Mouse (Mus musculus) ES-E14 (cell line): ENCODE measurements around the gene Gm29609. TPM values are rescaled to one million over a fixed set of nuclear protein-coding genes. Genes with fewer than 3 reads are reported as not detected.

Source experiments
- DNase-seq: peaks from one replicate; pipeline ENCODE4 v3.0.0-alpha.2; 2013; ENCODE audit warnings: low read depth, low spot score
- H3K27ac ChIP-seq: 2 replicates; pipeline ENCODE4 v1.5.1; 2012; ENCODE audit warnings: low read depth, mild to moderate bottlenecking, low read length, moderate library complexity, mixed read lengths; ENCODE audit not compliant: poor library complexity, insufficient read depth, severe bottlenecking
- H3K36me3 ChIP-seq: 2 replicates; pipeline ENCODE4 v1.6.1; 2012; ENCODE audit warnings: mild to moderate bottlenecking, low read length, moderate library complexity, mixed read lengths; ENCODE audit not compliant: control insufficient read depth, poor library complexity, insufficient read depth, severe bottlenecking
- H3K4me1 ChIP-seq, 2 experiments: fragments of 150-350 bp in 1 of 2; sonication (generic) in 1 of 2; 2 replicates each; pipeline ENCODE4 v1.6.1; 2012; ENCODE audit warnings: low read length in 2 of 2, mild to moderate bottlenecking in 1 of 2, mixed read lengths in 1 of 2; ENCODE audit not compliant: control insufficient read depth in 2 of 2, insufficient read depth in 2 of 2, poor library complexity in 1 of 2
- H3K4me3 ChIP-seq, 2 experiments: fragments of 150-350 bp in 1 of 2; sonication (generic) in 1 of 2; 2 replicates each; pipeline ENCODE4 v1.5.1; 2012; ENCODE audit warnings: low read length in 2 of 2, low read depth in 1 of 2, mild to moderate bottlenecking in 1 of 2, mixed read lengths in 1 of 2; ENCODE audit not compliant: insufficient read depth in 1 of 2, poor library complexity in 1 of 2, severe bottlenecking in 1 of 2
- H3K9ac ChIP-seq: 2 replicates; pipeline ENCODE4 v1.6.1; 2012; ENCODE audit warnings: low read depth, mild to moderate bottlenecking, low read length, mixed read lengths; ENCODE audit not compliant: poor library complexity, insufficient read depth, severe bottlenecking
- H3K9me3 ChIP-seq: fragments of 150-350 bp; sonication (generic); 2 replicates; pipeline ENCODE4 v1.6.1; 2012; ENCODE audit warnings: low read depth, mild to moderate bottlenecking, low read length; ENCODE audit not compliant: control insufficient read depth, insufficient read depth
- CHD2 ChIP-seq: IDR thresholded peaks from 2 replicates; pipeline ENCODE4 v1.6.1; 2014; ENCODE audit warnings: mild to moderate bottlenecking, low read depth, low read length, inconsistent platforms
- HCFC1 ChIP-seq: IDR thresholded peaks from 2 replicates; pipeline ENCODE4 v1.6.1; 2012; ENCODE audit warnings: low read length, inconsistent platforms, borderline replicate concordance; ENCODE audit not compliant: insufficient read depth
- MAFK ChIP-seq: IDR thresholded peaks from 2 replicates; pipeline ENCODE4 v1.6.1; 2014; ENCODE audit warnings: mild to moderate bottlenecking, low read depth, low read length, inconsistent platforms; ENCODE audit not compliant: insufficient read depth
- ZC3H11A ChIP-seq: IDR thresholded peaks from 2 replicates; pipeline ENCODE4 v1.6.1; 2012; ENCODE audit warnings: low read depth, mild to moderate bottlenecking, inconsistent platforms, low read length, borderline replicate concordance
- ZNF384 ChIP-seq: IDR thresholded peaks from 2 replicates; pipeline ENCODE4 v1.6.1; 2012; ENCODE audit warnings: low read depth, low read length, inconsistent platforms
- in situ Hi-C, 2 experiments: fragments of 600-800 bp; cut with MboI; formaldehyde crosslinking; loops; one replicate each; pipeline ENCODE4 v1.15.1; 2025; ENCODE audit warnings: low sequenced_read_pairs in 2 of 2, inconsistent platforms in 1 of 2; ENCODE audit not compliant: unreplicated experiment in 2 of 2
- total RNA-seq: library from RNA; depleted of rRNA; stranded (reverse); fragments of 300-350 nt; gene quantifications from 2 replicates; pipeline ENCODE4 v1.2.3, GENCODE M21; 2012

Gm29609 gene
- total RNA-seq, 1 experiment, result 3.1 TPM

- peak within 1 kb of the TSS; percentile 96 for H3K9ac ChIP-seq
- H3K4me1 ChIP-seq, result peaks cover 0 to 3% of the 10 kb centered on the region in 2 experiments; a peak in 1 of 4 replicates
- TF ChIP-seq CHD2 (peak; percentile 95), ZC3H11A (no peak), HCFC1 (peak; percentile 47; the same call in 1 of the 2 replicates), MAFK (no peak)
- in situ Hi-C loops, result no loop called here
- peak within 1 kb of the TSS; percentile 91 to 96 for H3K4me3 ChIP-seq
- DNase-seq, result peak; percentile 88
- H3K36me3 ChIP-seq, result no peaks in the 10 kb centered on the region
- peak within 1 kb of the TSS; percentile 67 for H3K27ac ChIP-seq
- H3K9me3 ChIP-seq, result no peaks in the 10 kb centered on the region
These were observed 41.0 kb upstream of the Gm29609 start, which contains the start of gene Ppm1g for GRCm38 (mm10) chr5:31220448-31221303. TSS of gene Ppm1g (minus strand) at chr5:31220687.

- no peak for DNase-seq
These were observed 40.3 kb upstream of the Gm29609 start for GRCm38 (mm10) chr5:31219911-31220447.

GRCm38 (mm10) chr5:31219474-31219873 is 39.8 kb upstream of the Gm29609 start:
- no peaks in the 10 kb centered on the region for H3K9me3 ChIP-seq
- peak overlapping the region; percentile 94 for H3K9ac ChIP-seq
- H3K27ac ChIP-seq, result no peak overlapping the region; the same call in 1 of the 2 replicates
- in situ Hi-C loops, result no loop called here
- no peak for DNase-seq
- no peak for TF ChIP-seq MAFK
- no peak for TF ChIP-seq HCFC1
- no peak for TF ChIP-seq CHD2
- peak overlapping the region; percentile 91 to 96 for H3K4me3 ChIP-seq
- H3K4me1 ChIP-seq, result peaks cover 0 to 3% of the 10 kb centered on the region in 2 experiments; a peak in 1 of 4 replicates
- H3K36me3 ChIP-seq, result no peaks in the 10 kb centered on the region

More at GRCm38 (mm10) chr5:31219911-31220447, 40.3 kb upstream of the Gm29609 start:
- in situ Hi-C loops, result no loop called here
- Histone ChIP-seq H3K36me3 (no peaks in the 10 kb centered on the region), H3K9me3 (no peaks in the 10 kb centered on the region), H3K9ac (peak overlapping the region; percentile 94), H3K4me3 (peak overlapping the region; percentile 91 to 96), H3K4me1 (peaks cover 0 to 3% of the 10 kb centered on the region in 2 experiments; a peak in 1 of 4 replicates), H3K27ac (peak overlapping the region; percentile 67)
- no peak for TF ChIP-seq ZC3H11A

GRCm38 (mm10) chr5:31219070-31219469 is 39.4 kb upstream of the Gm29609 start:
- H3K4me1 ChIP-seq, result peaks cover 0 to 3% of the 10 kb centered on the region in 2 experiments; a peak in 1 of 4 replicates
- H3K9me3 ChIP-seq, result no peaks in the 10 kb centered on the region
- in situ Hi-C loops, result no loop called here
- H3K36me3 ChIP-seq, result no peaks in the 10 kb centered on the region
- no peak overlapping the region for H3K27ac ChIP-seq
- TF ChIP-seq MAFK (no peak), ZNF384 (peak; percentile 99)
- no peak overlapping the region for H3K9ac ChIP-seq
- H3K4me3 ChIP-seq, result peak overlapping the region; percentile 30 to 96; a peak in 3 of 4 replicates
- DNase-seq, result no peak
